16 mouse cellular contexts compared by ENCODE assay signal in genomic region chr5:147874491-147875065, GRCm38 (mm10).
"Had no signal": no experiment of that assay in that cellular context is flagged by ENCODE, and none has a peak within 500 bp of the region (broad histone marks: within the 10 kb centered on the region; RNA-seq: fewer than 3 reads in every experiment).

No protein-coding gene starts in this region.

- DNase-seq: kidney, adult 18-20 months; kidney, postnatal 25 days; layer of hippocampus, adult 9-11 months; layer of hippocampus, postnatal 36 days; lung, adult 2 months; lung, postnatal 36 days; retina, postnatal 1 day; right cerebral cortex, postnatal 4 days; thymus, postnatal 36 days had no signal

- H3K4me1 ChIP-seq: limb, embryonic 15.5 days; midbrain, embryonic 15.5 days; neural tube, embryonic 13.5 days had no signal

- H3K27me3 ChIP-seq: limb, embryonic 15.5 days; megakaryocyte, embryonic 14.5 days; midbrain, embryonic 15.5 days; neural tube, embryonic 13.5 days had no signal

- H3K9ac ChIP-seq: limb, embryonic 15.5 days; liver, embryonic 14.5 days; midbrain, embryonic 15.5 days; neural tube, embryonic 13.5 days had no signal

- H3K4me2 ChIP-seq: limb, embryonic 15.5 days; midbrain, embryonic 11.5 days; midbrain, embryonic 15.5 days; neural tube, embryonic 13.5 days had no signal

- H3K4me3 ChIP-seq: limb, embryonic 15.5 days; megakaryocyte, embryonic 14.5 days; midbrain, embryonic 15.5 days; neural tube, embryonic 13.5 days had no signal

- ATAC-seq: lung, postnatal 0 days; midbrain, embryonic 15.5 days had no signal

- H3K9me3 ChIP-seq: limb, embryonic 15.5 days; midbrain, embryonic 15.5 days; neural tube, embryonic 13.5 days had no signal

- H3K27ac ChIP-seq: limb, embryonic 15.5 days; liver, embryonic 14.5 days; midbrain, embryonic 15.5 days; neural tube, embryonic 13.5 days had no signal
